In the genomic region with DNA sequence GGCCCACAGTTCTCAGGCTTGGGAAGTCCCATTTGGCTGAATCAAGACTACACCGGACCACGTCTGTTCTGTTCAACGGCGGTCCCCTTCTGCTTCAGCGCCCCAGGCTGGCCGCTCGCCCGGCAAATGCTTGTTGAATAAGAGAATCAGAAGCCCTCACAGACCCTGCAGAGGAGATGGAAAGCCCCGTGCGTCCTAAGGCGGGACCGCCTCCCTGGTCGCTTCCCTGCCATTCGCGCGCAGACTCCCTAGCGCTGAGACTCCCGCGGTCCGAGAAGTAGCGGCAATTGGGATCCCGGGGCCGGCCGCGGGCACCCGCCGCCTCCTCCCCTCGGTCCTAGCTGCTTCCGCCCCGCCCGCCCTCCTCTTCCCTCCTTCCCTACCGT, we compare ENCODE assay signal across 8 mouse cellular contexts. TPM values are rescaled to one million over a fixed set of nuclear protein-coding genes. Genes with fewer than 3 reads are reported as not detected.
DNase-seq lines count a peak whose midpoint lies in the region; ATAC-seq and TF ChIP-seq lines count a peak whose summit lies in the region.

A gene (plus strand): TSS at position 251 of the 386 bp plus-strand sequence.

- H3K4me3 ChIP-seq in CH12.LX (replicated peaks in 1 of 3; ENCODE audit: low read depth in 2 of 3, low read length in 2 of 3, poor library complexity in 1 of 3) = peak within 1 kb of the TSS; percentile 27 to 50 (median 43)
- H3K4me3 ChIP-seq in heart, adult 2 months = peak within 1 kb of the TSS; percentile 61
- peak within 1 kb of the TSS; percentile 65 for H3K4me3 ChIP-seq in kidney, embryonic 15.5 days (replicated peaks)
- peak within 1 kb of the TSS; percentile 91 for H3K4me3 ChIP-seq in liver, embryonic 11.5 days (ENCODE audit: low read depth, low read length)
- peak within 1 kb of the TSS; percentile 91 for H3K4me3 ChIP-seq in midbrain, postnatal 0 days (ENCODE audit: low read depth, low read length)

- H3K9me3 ChIP-seq in CH12.LX (replicated peaks; ENCODE audit: low read length) = peaks cover 4% of the 10 kb centered on the region
- no peaks in the 10 kb centered on the region for H3K9me3 ChIP-seq in kidney, embryonic 15.5 days (replicated peaks)
- H3K9me3 ChIP-seq in liver, embryonic 11.5 days (ENCODE audit: control insufficient read depth, low read length) = no peaks in the 10 kb centered on the region
- H3K9me3 ChIP-seq in midbrain, postnatal 0 days (ENCODE audit: low read length) = no peaks in the 10 kb centered on the region

- dilution Hi-C loops in CH12.LX (cut with MboI; ENCODE audit: extremely low pct_ligation_motif_present, extremely low pct_unique_long_range_greater_than_20kb, low sequenced_read_pairs) = no loop called here

- no peaks in the 10 kb centered on the region for H3K79me2 ChIP-seq in CH12.LX (replicated peaks; ENCODE audit: control insufficient read depth, extremely low read depth, insufficient read depth, poor library complexity, severe bottlenecking)
- no peaks in the 10 kb centered on the region for H3K79me2 ChIP-seq in heart, adult 2 months (replicated peaks; ENCODE audit: control insufficient read depth, insufficient read depth, low read length)

- TF ChIP-seq RAD21 in CH12.LX (IDR thresholded peaks at IDR 0.05; ENCODE audit: low read depth, low read length) = no peak

- TF ChIP-seq POLR2A in CH12.LX (IDR thresholded peaks at IDR 0.05; ENCODE audit: low read depth, low read length) = 0 out of 2 replicates have a peak, but pooled peaks have one; percentile 20
- TF ChIP-seq POLR2A in heart, adult 2 months (IDR thresholded peaks at IDR 0.05; ENCODE audit: insufficient read depth, low read depth, low read length) = no peak

- peak; percentile 68 for ATAC-seq in kidney, embryonic 15.5 days (replicated peaks; ENCODE audit: low FRiP score)
- ATAC-seq in liver, embryonic 11.5 days (replicated peaks; ENCODE audit: low FRiP score) = peak; percentile 22; the same call in 1 of the 2 replicates
- ATAC-seq in midbrain, postnatal 0 days (ENCODE audit: low FRiP score) = peak; percentile 82

- peak within 1 kb of the TSS; percentile 86 for H3K4me2 ChIP-seq in CH12.LX (ENCODE audit: insufficient read depth, low read depth, poor library complexity, severe bottlenecking)
- H3K4me2 ChIP-seq in kidney, embryonic 15.5 days = peak within 1 kb of the TSS; percentile 90
- peak within 1 kb of the TSS; percentile 96 for H3K4me2 ChIP-seq in liver, embryonic 11.5 days
- peak within 1 kb of the TSS; percentile 88 for H3K4me2 ChIP-seq in midbrain, postnatal 0 days (ENCODE audit: low read depth, low read length, poor library complexity, severe bottlenecking)

- DNase-seq in CH12.LX (ENCODE audit: extremely low read depth) = no peak
- peak; percentile 75 for DNase-seq in ZHBTc4 (ENCODE audit: low read depth, low spot score)
- DNase-seq in embryo, embryonic 11.5 days (ENCODE audit: low read depth, low spot score) = peak; percentile 69
- DNase-seq in heart, adult 2 months = peak; percentile 66 to 69
- DNase-seq in liver, embryonic 11.5 days (ENCODE audit: low spot score) = peak; percentile 78
- peak; percentile 92 for DNase-seq in midbrain, postnatal 0 days (ENCODE audit: low spot score)
- no peak for DNase-seq in c-Kit-positive CD71-positive TER-119-positive erythroid progenitor cells, embryonic 14.5 days (ENCODE audit: low spot score)

- H3K27me3 ChIP-seq in CH12.LX (replicated peaks) = peaks cover 64% of the 10 kb centered on the region
- peaks cover 3% of the 10 kb centered on the region; the same call in 1 of the 2 replicates for H3K27me3 ChIP-seq in heart, adult 2 months (ENCODE audit: control insufficient read depth, insufficient read depth, low read length)
- H3K27me3 ChIP-seq in kidney, embryonic 15.5 days = no peaks in the 10 kb centered on the region
- 0 out of 2 replicates have a peak, but pooled peaks cover 3% of the 10 kb centered on the region for H3K27me3 ChIP-seq in liver, embryonic 11.5 days (replicated peaks; ENCODE audit: control insufficient read depth, insufficient read depth, low read length)
- H3K27me3 ChIP-seq in midbrain, postnatal 0 days (ENCODE audit: insufficient read depth, low read length) = no peaks in the 10 kb centered on the region

- H3K27ac ChIP-seq in CH12.LX (ENCODE audit: insufficient read depth, low read depth) = no peak within 1 kb of the TSS
- peak within 1 kb of the TSS; percentile 23 for H3K27ac ChIP-seq in heart, adult 2 months
- peak within 1 kb of the TSS; percentile 94 for H3K27ac ChIP-seq in kidney, embryonic 15.5 days
- peak within 1 kb of the TSS; percentile 99 for H3K27ac ChIP-seq in liver, embryonic 11.5 days (ENCODE audit: low read depth, low read length)
- H3K27ac ChIP-seq in midbrain, postnatal 0 days (ENCODE audit: low read depth, low read length) = peak within 1 kb of the TSS; percentile 96

- peaks cover 2 to 21% of the 10 kb centered on the region in 2 experiments; a peak in 2 of 4 replicates for H3K4me1 ChIP-seq in CH12.LX (ENCODE audit: control insufficient read depth in 1 of 2, insufficient read depth in 2 of 2)
- H3K4me1 ChIP-seq in heart, adult 2 months (ENCODE audit: control insufficient read depth, insufficient read depth, low read length) = peaks cover 7% of the 10 kb centered on the region
- peaks cover 63% of the 10 kb centered on the region for H3K4me1 ChIP-seq in kidney, embryonic 15.5 days
- peaks cover 64% of the 10 kb centered on the region for H3K4me1 ChIP-seq in liver, embryonic 11.5 days (replicated peaks; ENCODE audit: control insufficient read depth, insufficient read depth, low read length)
- H3K4me1 ChIP-seq in midbrain, postnatal 0 days (ENCODE audit: insufficient read depth, low read length) = peaks cover 27% of the 10 kb centered on the region; the same call in 1 of the 2 replicates

- intact Hi-C loops in heart, adult 2 months (cut with DNase I) = no loop called here

- in situ Hi-C loops in CH12.LX (cut with MboI; ENCODE audit: low pct_ligation_motif_present, low pct_unique_long_range_greater_than_20kb, low sequenced_read_pairs) = no loop called here

- TF ChIP-seq EP300 in CH12.LX (IDR thresholded peaks at IDR 0.05; ENCODE audit: low read length) = no peak
- TF ChIP-seq EP300 in heart, adult 2 months (IDR thresholded peaks at IDR 0.05; ENCODE audit: insufficient read depth, low read depth, low read length) = no peak

- peaks cover 5 to 14% of the 10 kb centered on the region in 2 experiments for H3K36me3 ChIP-seq in CH12.LX (replicated peaks in 1 of 2; ENCODE audit: control insufficient read depth in 1 of 2, insufficient read depth in 1 of 2, low read length in 1 of 2)
- H3K36me3 ChIP-seq in heart, adult 2 months (ENCODE audit: control insufficient read depth, insufficient read depth, low read length) = no peaks in the 10 kb centered on the region
- peaks cover 27% of the 10 kb centered on the region for H3K36me3 ChIP-seq in kidney, embryonic 15.5 days
- peaks cover 19% of the 10 kb centered on the region for H3K36me3 ChIP-seq in liver, embryonic 11.5 days (ENCODE audit: control insufficient read depth, insufficient read depth, low read length)
- peaks cover 20% of the 10 kb centered on the region for H3K36me3 ChIP-seq in midbrain, postnatal 0 days (ENCODE audit: insufficient read depth, low read length)

- peak within 1 kb of the TSS; percentile 39 for H3K9ac ChIP-seq in CH12.LX (ENCODE audit: insufficient read depth, low read depth)
- peak within 1 kb of the TSS; percentile 65 for H3K9ac ChIP-seq in heart, adult 2 months (ENCODE audit: low read depth, low read length)
- H3K9ac ChIP-seq in kidney, embryonic 15.5 days = peak within 1 kb of the TSS; percentile 83
- peak within 1 kb of the TSS; percentile 97 for H3K9ac ChIP-seq in liver, embryonic 11.5 days (ENCODE audit: low read depth, low read length)
- peak within 1 kb of the TSS; percentile 97 for H3K9ac ChIP-seq in midbrain, postnatal 0 days (replicated peaks; ENCODE audit: low read length, poor library complexity, severe bottlenecking)

- no peak for TF ChIP-seq CTCF in CH12.LX (conservative IDR thresholded peaks at IDR 0.05 in 1 of 2, IDR thresholded peaks at IDR 0.05 in 1 of 2; ENCODE audit: low read depth in 2 of 2, low read length in 2 of 2)
- TF ChIP-seq CTCF in heart, adult 2 months (IDR thresholded peaks at IDR 0.05) = no peak
- TF ChIP-seq CTCF in midbrain, postnatal 0 days (IDR thresholded peaks at IDR 0.05) = no peak

- 1% methylated on average over 31 of the region's 32 CpGs for WGBS in heart, adult 2 months
- WGBS in kidney, embryonic 15.5 days = 0% methylated on average over 32 of the region's 32 CpGs
- WGBS in liver, embryonic 11.5 days = 0% methylated on average over 32 of the region's 32 CpGs
- WGBS in midbrain, postnatal 0 days = 0% methylated on average over 25 of the region's 32 CpGs

TF ChIP-seq in CH12.LX, 34 proteins besides CTCF, POLR2A, EP300 and RAD21:
- no peak for TF ChIP-seq SMC3 (IDR thresholded peaks at IDR 0.05; ENCODE audit: low read depth, low read length)
- no peak for TF ChIP-seq ELF1 (IDR thresholded peaks at IDR 0.05; ENCODE audit: low read depth, low read length)
- peak; percentile 78 for TF ChIP-seq NRF1 (IDR thresholded peaks at IDR 0.05; ENCODE audit: low read depth, low read length)
- TF ChIP-seq UBTF (IDR thresholded peaks at IDR 0.05; ENCODE audit: low read depth, low read length) = no peak

RNA-seq across cellular contexts. Expression of the gene that starts here (rescaled TPM):
- 0.04 and 0.17 TPM in 2 replicates for total RNA-seq in CH12.LX (2012; rRNA removed)
- 0.07 TPM in 1 of 2 replicates, not detected in the other for total RNA-seq in CH12.LX (2014; rRNA removed)
- not detected in 2 replicates for polyA plus RNA-seq in CH12.LX (2012; ENCODE audit: insufficient read length, low read depth)
- total RNA-seq in heart, adult 2 months (2021) = 1 to 10 TPM; 1.2 to 1.7 TPM
- polyA plus RNA-seq in heart, adult 2 months (2012; rRNA removed) = 0.82 and 1.9 TPM in 2 replicates
- polyA plus RNA-seq in kidney, embryonic 15.5 days (2015; fragmentation: Nextera tagmentation; extraction: Ambion mirVana) = 16.9 and 21.2 TPM in 2 replicates
- polyA plus RNA-seq in liver, embryonic 11.5 days (2014; fragmentation: Nextera tagmentation; extraction: Ambion mirVana) = 55.8 and 57.8 TPM in 2 replicates
- total RNA-seq in midbrain, postnatal 0 days (2014; rRNA removed) = 221 and 243 TPM in 2 replicates
- 158 and 161 TPM in 2 replicates for polyA plus RNA-seq in midbrain, postnatal 0 days (2015; fragmentation: Nextera tagmentation; extraction: Ambion mirVana)

Comparison
In these comparisons a context has a peak if more than half of its experiments do, and no peak if none do; other contexts are left out.
1. RNA of the gene that starts here (total RNA-seq): 221 to 243 TPM in midbrain, postnatal 0 days; 1.2 to 1.7 TPM in heart, adult 2 months and 0.04 to 0.17 TPM in CH12.LX; every median in the first group is over 10 times any median in the second.
2. DNase-seq: peak in ZHBTc4 (single experiment), embryo, embryonic 11.5 days (single experiment), heart, adult 2 months (2 of 2), liver, embryonic 11.5 days (single experiment) and midbrain, postnatal 0 days (single experiment); none in CH12.LX (single experiment) and c-Kit-positive CD71-positive TER-119-positive erythroid progenitor cells, embryonic 14.5 days (single experiment).
3. H3K9ac ChIP-seq: peak in every context shown above with its lines; median percentile 97 in liver, embryonic 11.5 days; 97 in midbrain, postnatal 0 days; 83 in kidney, embryonic 15.5 days; 65 in heart, adult 2 months; 39 in CH12.LX.
4. ATAC-seq: peak in every context shown above with its lines; median percentile 82 in midbrain, postnatal 0 days; 68 in kidney, embryonic 15.5 days; 22 in liver, embryonic 11.5 days.
5. Peak in every context shown above with its lines, with median percentiles within 50 percentile points of each other: H3K4me2 ChIP-seq and H3K4me3 ChIP-seq.